Mouse (Mus musculus): ENCODE measurements around the gene Musk.

The Musk gene

DNA sequence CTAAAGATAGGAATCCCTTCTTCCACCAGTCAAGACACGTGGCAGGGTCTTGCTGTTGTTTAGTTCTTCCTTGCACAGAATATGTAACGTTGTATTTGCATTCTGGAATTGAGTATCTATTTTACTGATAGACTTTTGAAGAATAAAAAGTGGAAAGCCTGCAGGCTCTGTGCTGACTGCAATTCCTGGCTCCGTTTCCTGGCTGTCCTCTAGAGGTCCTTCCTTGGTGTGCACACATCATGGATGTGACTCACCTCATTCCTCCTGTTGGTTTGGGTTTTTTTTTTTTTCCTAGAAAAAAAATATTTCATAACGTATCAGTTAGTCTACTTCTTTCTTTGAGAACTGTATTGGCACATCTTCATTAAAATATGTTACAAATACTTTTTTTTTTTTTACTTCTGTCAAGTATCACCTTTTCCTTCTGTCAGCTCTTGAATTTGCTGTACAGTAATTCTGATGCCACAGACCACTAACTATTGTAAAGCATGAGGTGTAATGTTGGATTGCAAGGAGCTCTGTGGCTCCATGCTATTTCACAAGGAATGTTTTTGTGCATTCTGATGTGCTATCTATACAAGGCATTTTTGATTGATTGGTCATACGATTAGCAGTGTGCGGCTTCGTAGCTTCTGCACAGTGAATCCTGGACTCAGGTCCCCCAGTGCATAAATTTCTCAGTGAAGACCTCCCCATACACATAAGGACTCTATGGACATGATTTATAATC lies 88.5 kb downstream of the Musk start:
- POLR2A ChIA-PET, result no interaction called here
- CTCF ChIA-PET, result interaction anchor here in 1 of 4 experiments (0.6 kb wide), 1 partner anchor 390 kb away, joined by 3 read pairs; no protein-coding TSS in a partner anchor

DNA sequence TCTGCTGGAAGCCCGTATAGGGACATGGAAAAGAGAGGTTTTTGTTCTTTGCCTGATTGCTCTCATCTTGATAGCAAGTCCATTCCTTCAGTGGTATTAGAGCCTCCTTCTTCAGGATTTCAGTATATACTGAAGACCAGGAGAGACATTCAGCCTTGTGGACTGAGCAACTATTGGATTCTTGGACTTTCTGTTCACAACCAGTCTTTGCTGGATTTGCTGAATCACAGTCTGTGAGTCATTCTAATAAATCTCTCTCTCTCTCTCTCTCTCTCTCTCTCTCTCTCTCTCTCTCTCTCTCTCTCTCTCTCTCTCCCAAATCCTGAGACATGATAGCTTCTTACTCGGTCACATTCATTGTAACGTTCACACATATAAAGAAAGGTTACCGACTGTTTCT lies 93.4 kb downstream of the Musk start:
- POLR2A ChIA-PET, result no interaction called here
- CTCF ChIA-PET, result interaction anchor here in 1 of 4 experiments (0.6 kb wide), 1 partner anchor 294 kb away, joined by 6 read pairs; no protein-coding TSS in a partner anchor

DNA sequence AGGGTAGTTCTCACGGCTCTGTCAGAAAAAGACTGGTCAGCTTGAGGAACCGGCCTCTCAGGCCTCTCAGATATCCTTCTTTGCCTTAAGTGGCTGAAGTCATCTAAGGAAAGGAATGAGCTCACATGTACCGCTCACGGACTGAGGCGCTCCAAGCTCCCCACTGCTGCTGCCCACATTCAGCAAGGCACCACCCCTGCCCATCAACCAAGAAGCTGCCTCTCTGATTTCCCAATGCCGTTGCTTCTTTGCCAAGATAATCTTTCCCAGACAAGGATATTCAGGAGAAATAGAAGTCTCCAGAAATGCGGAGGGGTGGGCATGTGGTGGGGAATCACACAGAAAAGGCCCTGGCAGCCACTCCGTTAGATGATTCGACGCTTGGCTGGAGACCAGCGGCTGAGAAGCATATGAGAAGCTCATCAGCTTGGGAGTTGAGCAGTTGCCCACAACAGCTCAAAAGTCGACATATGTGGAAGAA lies 115.1 kb downstream of the Musk start:
- ChIA-PET POLR2A (interaction anchor here in 2 of 4 experiments (0.6 to 0.7 kb wide), 3 partner anchors 42 to 1051 kb away, joined by 3 to 4 read pairs (median 3); no protein-coding TSS in a partner anchor), CTCF (interaction anchor here in 1 of 4 experiments (0.7 kb wide), 1 partner anchor 122 kb away, joined by 3 read pairs; no protein-coding TSS in a partner anchor)

DNA sequence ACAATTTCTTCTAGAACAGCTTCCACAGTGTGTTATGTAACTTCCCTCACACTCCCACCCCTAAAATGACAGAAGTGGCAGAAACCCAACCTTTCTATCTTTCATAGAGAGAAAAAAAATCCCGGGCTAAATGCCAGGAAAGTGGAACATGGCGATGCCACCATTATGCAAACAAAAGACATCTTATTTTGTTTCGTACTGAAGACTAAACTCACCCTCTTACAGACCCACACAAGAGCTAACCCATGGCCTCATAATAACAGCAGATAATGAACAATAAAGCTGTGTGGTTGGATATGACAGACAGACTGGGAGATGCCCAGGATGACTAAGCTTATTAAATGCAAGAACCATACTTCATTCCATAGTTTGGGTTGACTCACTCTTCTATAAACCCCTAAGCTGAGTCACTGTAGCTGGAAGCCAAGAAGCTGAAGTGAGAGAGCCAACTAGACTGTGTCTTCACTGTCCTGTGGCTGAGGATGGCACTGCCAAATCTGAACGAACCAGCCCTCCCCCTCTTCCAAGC lies 116.3 kb downstream of the Musk start:
- ChIA-PET POLR2A (interaction anchor here in 2 of 4 experiments (0.6 kb wide), 2 partner anchors 36 to 727 kb away, joined by 3 read pairs; no protein-coding TSS in a partner anchor), CTCF (no interaction called here)

DNA sequence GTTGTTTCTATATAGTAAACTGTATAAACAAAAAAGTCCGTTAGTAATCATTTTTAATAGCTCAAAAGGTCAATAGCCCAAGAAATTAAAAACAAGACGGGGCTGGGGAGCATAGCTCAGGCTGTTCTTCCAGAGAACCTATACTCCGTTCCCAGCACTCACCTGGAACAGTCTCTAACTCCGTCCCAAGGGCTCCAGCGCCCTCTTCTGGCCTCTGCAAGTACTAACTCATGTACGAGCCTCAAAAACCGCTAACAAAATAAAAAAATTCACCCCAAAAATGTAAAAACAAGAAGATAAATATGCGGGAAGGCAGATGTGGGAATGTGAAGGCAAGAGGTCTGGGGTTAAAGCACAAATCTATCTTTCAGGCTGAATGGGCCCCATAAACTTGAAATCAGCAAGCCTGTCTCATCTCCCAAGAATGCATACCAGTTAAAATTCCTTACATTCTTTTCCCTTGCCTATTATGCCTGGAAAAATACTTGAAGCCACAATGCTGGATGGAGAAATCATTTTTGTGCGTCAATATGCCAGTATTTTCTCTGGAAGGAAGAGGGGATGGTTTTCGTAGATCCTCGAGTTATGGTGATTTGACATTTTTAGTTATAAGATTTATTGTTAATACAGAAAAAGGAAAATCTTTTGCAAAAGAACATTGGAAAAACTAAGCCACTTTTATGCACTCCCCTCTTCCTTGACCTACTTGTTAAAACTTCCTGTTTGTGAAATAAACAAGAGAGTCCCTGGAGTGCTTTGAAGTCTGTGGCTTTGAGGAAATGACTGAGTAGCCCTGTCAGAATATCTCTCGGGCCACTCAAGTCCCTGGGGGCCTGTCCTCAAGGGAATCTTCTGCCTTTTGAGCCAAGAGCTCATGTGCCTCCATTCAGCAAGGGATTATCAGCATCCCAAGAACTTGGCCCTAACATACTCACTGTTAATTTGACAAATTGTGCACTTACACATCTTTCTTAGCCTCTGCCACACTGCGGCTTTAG lies 127.7 kb downstream of the Musk start:
- POLR2A ChIA-PET, result no interaction called here
- CTCF ChIA-PET, result no interaction called here

DNA sequence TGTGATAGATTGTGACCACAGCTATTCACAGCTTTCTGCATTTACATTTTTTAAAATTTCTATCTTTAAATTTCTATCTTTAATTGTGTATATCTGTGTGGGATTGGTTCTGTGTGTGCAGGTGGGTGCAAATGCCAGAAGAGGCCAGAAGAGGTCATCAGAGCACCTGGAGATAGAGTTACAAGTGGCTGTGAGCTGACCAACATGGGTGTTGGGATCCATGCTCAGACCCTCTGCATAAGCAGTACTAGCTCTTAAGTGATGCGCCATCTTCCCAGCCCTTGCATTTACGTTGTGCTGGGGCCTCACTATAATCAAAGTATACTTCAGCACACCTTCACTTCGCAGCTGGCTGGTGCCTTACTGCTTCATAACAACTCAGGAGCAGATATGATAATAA lies 129.8 kb downstream of the Musk start:
- ChIA-PET POLR2A (interaction anchor here in 3 of 4 experiments (0.8 to 1.2 kb wide), 4 partner anchors 75 to 584 kb away, joined by 3 to 4 read pairs (median 3); no protein-coding TSS in a partner anchor), CTCF (interaction anchor here (0.5 to 2.3 kb wide), 15 partner anchors 23 to 621 kb away, joined by 3 to 15 read pairs (median 4); partner anchors contain the start of gene Musk (in 1 of the 4))

DNA sequence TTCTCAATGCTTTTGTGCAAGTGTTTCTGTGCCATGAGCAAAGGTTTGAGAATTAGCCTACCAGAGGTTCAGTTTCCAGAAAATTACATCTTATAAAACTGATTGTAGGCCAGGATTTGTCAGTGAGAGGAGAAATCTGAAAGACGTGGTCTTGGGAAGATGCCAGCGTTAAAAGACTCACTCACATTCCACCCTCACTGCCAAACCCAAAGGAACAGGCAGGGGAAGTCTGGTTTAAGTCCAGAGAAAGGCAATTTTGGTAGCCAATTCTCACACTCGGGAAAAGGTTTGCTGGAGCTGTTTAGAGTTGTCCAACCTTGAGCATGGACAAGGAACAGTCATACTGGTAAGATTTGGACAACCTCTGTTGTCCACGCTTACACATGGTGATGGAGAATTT lies 131.6 kb downstream of the Musk start:
- CTCF ChIA-PET, result interaction anchor here in 1 of 4 experiments (0.5 kb wide), 1 partner anchor 164 kb away, joined by 4 read pairs; no protein-coding TSS in a partner anchor
- POLR2A ChIA-PET, result no interaction called here

DNA sequence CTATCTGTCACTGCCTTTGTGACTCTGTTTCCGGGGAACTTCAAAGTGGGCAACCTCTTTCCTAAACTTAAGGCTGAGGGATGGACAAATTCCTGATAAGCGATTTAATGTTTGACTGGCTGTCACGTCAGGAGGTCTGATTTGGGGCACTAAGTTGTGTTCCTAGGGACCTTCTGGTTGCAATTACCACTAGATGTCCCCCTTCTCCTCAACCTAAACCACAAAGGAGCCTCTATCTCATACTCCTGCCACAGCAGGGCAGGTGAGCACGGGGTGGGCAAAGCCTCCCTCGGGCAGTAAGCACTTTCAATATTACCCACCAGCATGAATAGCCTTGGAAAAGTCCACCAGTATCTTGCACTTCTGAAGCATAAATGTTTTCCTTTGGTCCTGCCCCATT lies 133.5 kb downstream of the Musk start:
- ChIA-PET CTCF (interaction anchor here in 1 of 4 experiments (0.6 kb wide), 1 partner anchor 646 kb away, joined by 4 read pairs; no protein-coding TSS in a partner anchor), POLR2A (interaction anchor here in 2 of 4 experiments (0.6 kb wide), 2 partner anchors 130 to 139 kb away, joined by 4 to 6 read pairs; no protein-coding TSS in a partner anchor)

DNA sequence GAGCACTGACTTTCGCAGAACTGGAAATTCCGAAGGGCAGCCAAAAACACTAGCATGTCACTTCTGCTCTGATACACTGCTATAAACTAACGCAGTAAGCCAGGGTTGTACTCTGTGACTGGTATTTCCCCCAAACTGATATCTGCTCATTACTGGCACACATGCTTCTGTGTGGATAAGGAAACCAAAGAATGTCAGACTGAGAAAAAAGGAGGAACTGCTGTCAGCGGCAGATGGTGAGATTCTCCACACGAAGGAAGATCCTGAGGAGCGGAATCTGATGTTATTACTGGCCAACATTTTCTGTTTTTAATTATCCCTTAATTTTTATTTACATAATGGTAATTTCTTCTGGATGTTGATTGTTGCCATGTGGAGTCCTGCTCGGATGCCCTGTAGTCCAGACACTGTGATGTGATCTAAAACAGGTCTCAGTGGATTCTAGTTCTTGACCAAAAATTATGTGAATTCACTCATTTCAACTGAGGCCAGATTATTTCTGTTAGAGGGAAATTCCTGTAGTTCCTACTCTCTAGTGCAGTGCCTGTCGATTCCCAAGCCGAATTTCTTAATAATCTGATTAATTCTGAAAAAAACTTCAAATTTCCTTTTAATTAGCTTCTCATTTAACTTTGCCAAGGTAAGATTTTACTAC lies 137.6 kb downstream of the Musk start:
- ChIA-PET POLR2A (interaction anchor here in 1 of 4 experiments (0.7 to 1.2 kb wide), 3 partner anchors 77 to 200 kb away, joined by 3 read pairs; no protein-coding TSS in a partner anchor), CTCF (no interaction called here)
